Mouse (Mus musculus) gastrocnemius, adult 2 months (tissue): ENCODE measurements around the gene Pou1f1. TPM values are rescaled to one million over a fixed set of nuclear protein-coding genes. Genes with fewer than 3 reads are reported as not detected.
A peak's percentile ranks its signal among the peaks of the same experiment; 100 is the strongest.

Experiments used
- DNase-seq: peaks from one replicate; pipeline ENCODE4 v3.0.0; 2022
- H3K27ac ChIP-seq: fragments of 200-600 bp; 2 replicates; pipeline ENCODE4 v1.8.1; 2022; ENCODE audit warnings: mild to moderate bottlenecking
- H3K4me3 ChIP-seq: fragments of 200-600 bp; 2 replicates; pipeline ENCODE4 v1.8.1; 2022; ENCODE audit warnings: mild to moderate bottlenecking, moderate library complexity
- CTCF ChIP-seq: fragments of 200-600 bp; IDR thresholded peaks from 2 replicates; pipeline ENCODE4 v1.8.1; 2022; ENCODE audit warnings: antibody characterized with exemption, mild to moderate bottlenecking, moderate library complexity
- intact Hi-C: fragments of 180-260 bp; cut with DNase I; formaldehyde crosslinking; loops from one replicate; pipeline ENCODE4 v1.15.1; 2025
- total RNA-seq, 2 experiments: library from RNA; stranded (reverse); gene quantifications; 2 replicates each; pipeline ENCODE4 v1.2.3; 2021

Pou1f1 gene
- total RNA-seq, 2 experiments from 2014 or later = not detected

DNA sequence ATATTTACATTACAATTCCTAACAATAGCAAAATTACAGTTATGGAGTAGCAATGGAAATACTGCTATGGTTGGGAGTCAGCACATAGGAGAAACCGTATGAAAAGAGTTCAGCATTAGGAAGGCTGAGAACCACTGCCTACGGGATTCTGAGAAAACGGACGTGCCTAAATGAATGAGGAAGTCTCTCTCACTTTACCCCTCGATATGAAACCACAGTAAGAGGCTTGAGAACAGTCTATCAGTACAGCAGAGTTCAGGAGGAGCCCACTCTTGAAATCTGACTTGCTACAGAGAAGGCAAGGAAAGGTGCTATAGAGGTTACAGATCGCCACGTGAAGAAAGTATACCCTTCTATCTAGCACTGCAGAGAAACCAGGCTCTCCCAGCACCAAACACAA, 28.6 kb downstream of the Pou1f1 start:
- Histone ChIP-seq H3K27ac (no peak overlapping the region), H3K4me3 (no peak overlapping the region)
- TF ChIP-seq CTCF = no peak
- intact Hi-C loops = no loop called here
- no peak for DNase-seq

DNA sequence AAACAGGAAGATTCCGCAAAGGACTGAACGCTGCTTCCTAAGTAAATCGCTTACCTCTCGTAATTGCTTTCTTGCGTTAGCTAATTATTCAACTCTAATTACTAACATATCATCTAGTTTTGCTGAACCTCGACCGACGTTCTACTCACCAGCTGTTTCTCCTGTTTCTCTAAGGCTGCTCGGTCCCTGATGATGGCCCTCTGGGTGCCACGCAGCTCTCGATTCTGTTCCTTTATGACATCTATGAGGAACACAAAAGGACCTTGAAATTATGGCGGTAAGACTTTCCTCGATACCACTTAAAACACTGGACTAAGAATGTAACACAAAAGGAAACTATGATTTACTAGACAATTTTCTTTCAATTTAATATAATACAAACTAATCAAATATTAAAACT, 30.5 kb downstream of the Pou1f1 start:
- Histone ChIP-seq H3K4me3 (no peak overlapping the region), H3K27ac (no peak overlapping the region)
- intact Hi-C loops = no loop called here
- DNase-seq = no peak
- TF ChIP-seq CTCF = no peak

DNA sequence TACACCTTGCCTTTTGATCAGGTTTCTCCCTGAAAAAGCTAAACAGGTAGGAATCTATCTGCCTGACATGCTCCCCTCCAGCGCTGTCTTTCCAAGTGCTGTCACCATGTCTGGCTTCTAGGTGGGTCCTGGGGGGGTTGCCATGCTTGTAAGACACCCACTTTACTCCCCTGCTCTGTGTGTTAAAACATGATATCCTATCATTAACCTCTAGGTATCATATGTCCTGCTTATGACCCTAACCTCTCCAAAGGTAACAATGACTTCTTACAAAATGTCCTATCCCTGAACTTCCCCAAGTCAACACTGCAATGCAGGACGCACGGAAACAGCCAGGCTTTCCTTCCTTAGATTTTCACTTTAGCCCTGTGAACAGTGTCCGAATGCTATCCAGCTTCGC, 34.0 kb downstream of the Pou1f1 start:
- DNase-seq = no peak
- peak overlapping the region; percentile 8; the same call in 1 of the 2 replicates for H3K27ac ChIP-seq
- intact Hi-C loops = no loop called here
- no peak overlapping the region for H3K4me3 ChIP-seq
- TF ChIP-seq CTCF = no peak

DNA sequence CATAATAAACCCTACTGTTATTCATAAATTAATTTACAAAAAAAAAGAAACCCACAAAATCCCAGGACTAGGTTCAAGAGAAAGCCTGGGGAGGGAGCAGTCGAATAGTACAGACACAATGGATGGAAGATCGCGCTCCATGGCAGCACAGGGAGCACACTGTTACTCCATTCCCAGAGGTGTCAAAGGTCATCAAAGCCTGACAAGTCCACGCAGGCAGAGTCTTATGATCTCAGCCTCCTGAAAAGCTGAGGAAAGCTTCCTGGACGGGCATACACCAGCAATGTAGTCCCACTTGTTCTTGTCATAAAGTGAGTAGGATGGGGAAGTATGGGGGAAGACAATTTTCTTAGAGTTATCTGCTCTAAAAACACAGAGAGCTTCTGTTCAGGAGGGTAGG, 37.1 kb downstream of the Pou1f1 start:
- no peak overlapping the region for H3K4me3 ChIP-seq
- TF ChIP-seq CTCF = no peak
- DNase-seq = no peak
- no peak overlapping the region for H3K27ac ChIP-seq
- intact Hi-C loops = no loop called here

DNA sequence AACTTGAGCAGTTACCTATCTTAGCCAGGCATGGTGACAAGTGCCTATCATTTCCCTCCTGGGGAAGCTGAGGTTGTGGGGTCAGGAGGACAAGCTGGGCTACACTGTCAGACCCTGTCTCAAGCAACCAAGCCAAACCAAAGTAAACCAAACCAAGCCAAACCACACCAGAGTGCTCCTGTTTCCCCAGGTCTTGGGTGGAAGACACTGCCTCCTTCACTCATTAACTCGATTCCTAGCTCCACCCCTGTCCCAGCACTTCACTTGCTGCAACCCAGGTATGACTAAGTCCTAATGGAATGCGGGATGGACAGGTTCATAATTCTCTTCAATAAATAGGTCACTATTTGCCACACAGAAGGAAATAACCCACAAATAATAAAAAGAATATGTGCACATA, 39.3 kb downstream of the Pou1f1 start:
- DNase-seq = no peak
- intact Hi-C loops = no loop called here
- TF ChIP-seq CTCF = no peak
- Histone ChIP-seq H3K27ac (no peak overlapping the region), H3K4me3 (no peak overlapping the region)

DNA sequence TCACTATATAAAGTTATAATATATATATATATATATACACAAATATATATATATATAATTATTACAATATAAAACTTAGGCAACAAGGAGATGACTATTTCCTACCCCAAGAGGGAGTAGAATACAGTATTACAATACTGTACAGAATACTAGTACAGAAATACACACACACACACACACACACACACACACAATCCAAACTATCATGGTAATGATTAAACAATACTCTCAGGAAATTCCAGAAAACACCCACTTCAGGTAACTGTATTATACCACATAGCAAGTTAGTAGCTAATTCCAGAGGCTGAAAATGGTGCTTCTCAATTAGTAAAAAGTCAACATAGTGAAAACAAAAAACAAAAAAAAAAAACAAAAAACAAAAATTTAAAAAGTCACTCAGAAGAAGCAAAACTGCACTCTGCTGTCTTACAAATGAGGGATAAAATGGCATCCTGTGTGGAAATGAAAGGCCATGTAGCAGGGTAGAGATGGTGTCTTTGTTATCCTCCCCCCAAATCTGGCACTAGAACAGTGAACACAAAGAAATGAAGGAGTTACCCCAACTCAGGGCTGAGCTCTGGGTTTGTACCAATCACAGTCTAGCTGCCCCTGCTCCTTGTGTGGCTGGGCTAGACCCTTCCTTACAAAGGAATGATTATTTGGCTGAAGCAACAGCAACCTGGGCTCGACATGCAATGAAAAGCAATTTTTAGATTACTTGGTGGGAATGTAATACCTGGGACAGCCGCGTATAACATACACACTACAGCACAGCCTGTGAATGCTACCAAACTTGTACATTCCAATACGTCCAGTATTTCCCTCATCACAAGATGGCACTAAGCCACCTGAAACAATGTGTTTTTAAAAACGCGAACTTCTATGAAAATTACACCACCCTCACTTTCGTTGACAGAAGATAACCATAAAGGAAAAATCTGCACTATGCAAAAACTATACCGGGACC, 41.0 kb downstream of the Pou1f1 start:
- Histone ChIP-seq H3K27ac (peak overlapping the region; percentile 85), H3K4me3 (peak overlapping the region; percentile 80)
- DNase-seq = no peak
- intact Hi-C loops = no loop called here
- TF ChIP-seq CTCF = no peak

DNA sequence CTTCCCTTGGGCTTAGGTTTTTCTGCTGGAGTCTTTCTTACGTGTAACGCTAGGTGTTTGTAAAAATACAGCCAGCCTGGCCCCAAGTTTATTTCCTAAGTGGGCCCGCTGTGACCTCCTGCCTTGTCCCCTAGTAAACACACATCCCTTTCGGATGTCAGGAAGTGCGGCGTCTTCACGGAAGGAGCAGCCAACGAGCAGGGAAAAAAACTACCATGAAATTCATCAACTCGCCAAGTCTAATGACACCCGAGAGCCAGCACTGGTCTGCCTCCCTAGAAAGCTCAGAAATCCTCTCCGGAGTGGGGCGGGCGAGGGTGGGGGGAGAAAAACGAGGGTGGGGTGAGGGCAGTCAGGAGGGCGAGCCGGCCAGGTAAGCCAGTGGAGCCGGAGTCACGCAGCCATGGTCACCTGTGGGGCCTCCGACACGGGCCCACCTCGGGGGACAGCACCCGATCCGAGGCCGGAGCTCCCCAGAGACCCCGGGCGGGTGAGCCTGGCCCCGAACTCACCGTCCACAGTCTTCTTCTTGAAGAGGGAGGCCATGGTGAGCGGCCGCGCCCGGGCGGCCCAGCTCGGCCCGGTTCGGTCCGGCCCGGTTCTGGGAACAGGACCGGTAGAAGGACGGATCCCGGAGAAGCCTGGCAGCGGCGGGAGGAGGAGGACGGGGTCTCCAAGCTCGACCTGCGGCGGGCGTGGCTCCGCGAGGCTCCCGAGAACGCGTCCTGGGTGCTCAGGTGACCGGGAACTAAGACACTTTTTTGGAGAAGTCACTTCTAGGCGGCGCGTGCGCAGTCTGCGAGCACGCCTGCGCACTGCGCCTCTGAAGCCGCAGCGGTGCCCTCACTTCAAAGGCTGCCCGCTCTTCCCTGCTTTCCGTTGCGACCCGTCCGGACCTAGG, 41.9 kb downstream of the Pou1f1 start, which contains the start of gene Chmp2b:
Chmp2b (minus strand) TSS at position 764 of the 901 bp plus-strand sequence.
- H3K27ac ChIP-seq = peak within 1 kb of the TSS; percentile 85
- DNase-seq = peak; percentile 86
- intact Hi-C loops = no loop called here
- peak within 1 kb of the TSS; percentile 80 for H3K4me3 ChIP-seq
- TF ChIP-seq CTCF = no peak

DNA sequence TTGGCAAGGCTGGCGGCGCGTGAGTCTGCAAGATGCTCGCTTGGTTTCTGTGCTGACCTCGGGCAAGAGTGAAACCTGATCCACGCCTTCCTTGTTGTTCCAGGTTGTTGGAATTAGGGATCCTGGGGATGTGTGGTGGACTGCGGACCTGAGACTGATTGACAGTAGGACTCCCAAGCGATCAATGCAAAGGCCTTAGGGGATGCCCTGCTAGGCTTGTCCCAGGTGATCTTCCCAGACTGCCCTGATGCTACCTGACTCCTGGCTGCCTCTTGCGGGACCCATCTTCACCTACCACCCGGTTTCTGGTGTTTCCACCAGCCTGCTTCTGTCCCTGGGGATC, 42.5 kb downstream of the Pou1f1 start:
- no peak for DNase-seq
- intact Hi-C loops = no loop called here
- no peak for TF ChIP-seq CTCF
- H3K4me3 ChIP-seq = peak overlapping the region; percentile 80
- H3K27ac ChIP-seq = peak overlapping the region; percentile 85

DNA sequence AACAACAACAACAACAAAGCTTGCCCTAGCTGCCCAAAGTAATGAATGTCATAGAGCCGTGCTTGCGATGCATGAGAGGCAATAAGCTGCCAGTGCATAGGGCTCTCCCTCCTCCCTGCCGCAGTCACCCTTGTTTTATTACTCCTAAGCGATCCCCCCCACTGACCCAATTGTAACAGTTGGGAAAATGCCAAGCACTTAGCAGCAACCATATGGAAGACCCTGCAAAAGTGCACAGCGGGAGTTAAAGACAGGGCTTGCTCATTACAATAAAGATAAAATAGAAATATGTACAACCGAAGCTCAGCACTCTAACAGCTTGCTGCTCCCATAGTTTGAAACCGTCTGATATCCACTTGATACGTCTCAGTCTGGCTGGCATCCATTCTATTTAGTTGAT, 44.0 kb downstream of the Pou1f1 start:
- no peak for TF ChIP-seq CTCF
- Histone ChIP-seq H3K27ac (no peak overlapping the region), H3K4me3 (no peak overlapping the region)
- DNase-seq = no peak
- intact Hi-C loops = no loop called here

DNA sequence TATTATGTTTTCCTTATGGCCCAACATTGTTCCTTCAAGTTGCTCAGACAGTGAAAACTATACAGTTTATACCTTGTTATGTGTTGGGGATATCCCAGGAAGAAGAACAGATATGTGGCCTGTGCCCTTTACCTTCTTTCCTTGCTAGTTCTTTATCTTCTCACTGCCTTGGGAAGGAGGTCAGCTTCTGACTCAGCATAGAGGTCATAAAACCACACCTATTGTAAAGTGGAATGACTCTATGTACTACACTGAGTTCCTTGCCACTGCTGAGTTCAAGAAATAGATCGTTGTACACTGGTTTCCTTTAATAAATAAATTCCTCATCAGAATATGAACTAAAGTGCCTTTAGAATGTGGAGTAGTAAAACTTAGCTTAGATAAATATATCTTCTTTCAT, 44.6 kb downstream of the Pou1f1 start:
- DNase-seq = no peak
- no peak overlapping the region for H3K27ac ChIP-seq
- H3K4me3 ChIP-seq = no peak overlapping the region
- TF ChIP-seq CTCF = no peak
- intact Hi-C loops = no loop called here

DNA sequence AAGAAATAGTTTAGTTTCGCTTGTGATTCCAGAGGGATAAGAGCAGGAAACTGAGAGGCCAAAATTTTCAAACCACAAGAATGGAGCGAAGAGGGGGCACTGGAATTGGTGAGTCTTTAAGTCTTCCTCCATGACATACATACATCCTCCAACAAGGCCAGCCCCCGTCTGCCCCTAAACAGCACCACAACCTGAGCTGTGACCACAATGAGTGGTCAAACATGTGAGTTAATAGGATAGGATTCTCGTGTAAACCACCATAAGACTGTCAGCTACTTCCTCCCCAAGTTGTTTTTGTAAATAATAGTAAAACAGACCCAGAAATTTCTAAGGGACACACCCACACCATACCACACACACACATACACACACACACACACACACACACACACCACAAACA, 48.5 kb downstream of the Pou1f1 start:
- intact Hi-C loops = no loop called here
- Histone ChIP-seq H3K4me3 (no peak overlapping the region), H3K27ac (no peak overlapping the region)
- TF ChIP-seq CTCF = no peak
- no peak for DNase-seq

DNA sequence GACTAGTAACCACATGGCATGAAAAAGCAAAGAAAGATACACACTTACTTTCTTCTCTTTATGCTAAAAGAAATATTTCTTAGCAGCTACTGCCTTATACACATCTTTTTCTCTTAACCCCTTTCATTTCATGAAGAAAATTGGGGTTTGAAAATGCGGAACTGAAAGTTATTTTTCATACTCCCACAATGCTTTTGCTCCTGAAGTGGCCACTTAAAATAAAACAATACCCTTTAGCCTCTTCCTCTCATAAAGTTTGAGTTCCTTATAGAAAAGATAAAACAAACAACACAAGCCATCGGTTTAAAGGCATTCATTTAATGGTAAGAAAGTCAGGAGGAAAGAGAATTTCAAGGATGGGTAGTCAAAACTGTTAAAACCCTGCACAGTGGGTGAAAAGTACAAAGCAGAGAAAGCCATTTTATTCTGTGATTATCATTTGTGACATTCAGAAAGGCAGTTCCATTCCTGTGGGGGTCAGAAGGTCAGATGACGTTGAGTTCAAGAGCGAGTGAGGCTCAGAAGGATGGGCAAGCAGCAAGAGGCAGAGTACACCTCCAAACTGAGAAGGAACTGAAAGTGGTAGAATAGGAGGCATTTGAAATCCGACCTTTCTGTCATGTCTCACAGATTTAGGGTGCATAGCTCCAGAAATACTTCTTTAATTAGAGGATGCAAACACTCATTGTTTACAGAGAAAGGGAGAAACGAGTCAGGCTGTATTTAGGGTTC, 57.2 kb downstream of the Pou1f1 start:
- no peak overlapping the region for H3K27ac ChIP-seq
- DNase-seq = no peak
- TF ChIP-seq CTCF = no peak
- no peak overlapping the region for H3K4me3 ChIP-seq
- intact Hi-C loops = no loop called here

Other genes with a start within 250 kb of the Pou1f1 start
- gene Chmp2b, start 42.2 kb downstream of the Pou1f1 start, total RNA-seq = 10 to 100 TPM; 30.4 to 35.5 TPM